Mouse (Mus musculus) layer of hippocampus, adult 6 months (tissue): ENCODE measurements around the gene Sept10. TPM values are rescaled to one million over a fixed set of nuclear protein-coding genes. Genes with fewer than 3 reads are reported as not detected.

Source experiments
- long read RNA-seq, 2 experiments: library from polyadenylated mRNA; unstranded; transcript quantifications; one replicate each; pipeline ENCODE4 v2.0.0; 2019 to 2020
- polyA plus RNA-seq: library from polyadenylated mRNA; unstranded; fragments of <200 nt; fragmentation: Nextera tagmentation; gene quantifications from 2 replicates; pipeline ENCODE4 v1.2.3, GENCODE M21; 2021

Gene Sept10
- 9.6 and 17.4 TPM in 2 replicates for polyA plus RNA-seq
- long read RNA-seq, experiment 1, partial matches to known transcripts, result 12 of 13 reads
- long read RNA-seq, experiment 1, other reads (novel, unspliced or antisense), result 1 of 13 reads
- long read RNA-seq, experiment 2, partial matches to known transcripts, result 0 of 4 reads
- long read RNA-seq, experiment 2, other reads (novel, unspliced or antisense), result 1 of 4 reads

DNA sequence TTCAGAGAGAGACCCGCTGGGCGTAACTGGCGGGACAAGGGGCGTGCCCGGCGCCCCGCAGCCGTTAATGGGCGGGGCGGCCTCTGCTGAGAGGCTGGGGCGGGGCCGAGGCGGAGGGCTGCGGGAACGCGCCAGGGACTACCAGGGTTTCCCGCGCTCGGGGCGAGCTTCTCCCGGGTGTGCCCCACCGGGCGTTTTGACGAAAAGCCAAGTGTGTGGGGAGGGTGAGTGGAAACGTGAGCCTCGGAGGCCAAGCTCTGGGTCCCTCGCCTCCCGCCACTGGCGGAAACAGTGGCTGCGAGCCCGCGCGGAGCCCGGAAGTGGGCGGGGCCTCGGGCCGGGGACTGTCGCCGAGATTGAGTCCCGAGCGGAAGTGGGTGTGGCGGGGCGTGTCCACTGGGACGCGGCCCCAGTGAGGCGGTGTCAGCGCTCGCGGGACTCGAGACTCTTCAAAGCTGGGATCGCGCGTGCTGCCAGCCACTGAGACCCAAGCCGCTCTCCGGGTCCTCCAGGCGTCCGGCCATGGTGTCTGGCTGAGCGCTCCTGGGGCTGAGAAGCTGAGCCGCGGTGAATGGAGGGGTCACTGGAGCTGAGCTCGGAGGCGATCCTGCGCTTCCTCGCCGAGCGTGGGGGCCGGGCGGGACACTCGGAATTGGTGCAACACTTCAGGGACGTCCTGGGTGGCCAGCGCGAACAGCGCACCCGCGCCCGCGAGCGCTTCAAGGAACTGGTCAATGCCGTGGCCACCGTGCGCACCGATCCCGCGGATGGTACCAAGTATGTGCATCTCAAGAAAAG lies at the start of gene Sept10, which contains the start of gene Sowahc:
Gene Sept10, minus strand, starts transcription at position 375 of the 798 bp plus-strand sequence.
Gene Sowahc, plus strand, starts transcription at position 481 of the 798 bp plus-strand sequence.

Other genes with a start within 250 kb of the Sept10 start
- 3.8 and 7.6 TPM in 2 replicates for gene Sowahc, start 106 bp upstream of the Sept10 start, polyA plus RNA-seq
- 35.6 and 37.9 TPM in 2 replicates for gene P4ha1, start 101.4 kb upstream of the Sept10 start, polyA plus RNA-seq
- gene Gm10273, start 173.8 kb upstream of the Sept10 start, polyA plus RNA-seq, result 3.8 and 8.6 TPM in 2 replicates
- not detected in 2 replicates for gene Pla2g12b, start 181.8 kb upstream of the Sept10 start, polyA plus RNA-seq
- gene Oit3, start 219.9 kb upstream of the Sept10 start, polyA plus RNA-seq, result 0.05 and 0.06 TPM in 2 replicates